Mouse (Mus musculus) liver, embryonic 14.5 days (tissue): ENCODE measurements around the gene Exoc3l4.

Source experiments
- CTCF ChIP-seq: IDR thresholded peaks from 2 replicates; pipeline ENCODE4 v1.5.1; 2016; ENCODE audit warnings: antibody characterized with exemption, low read depth, control low read depth
- EP300 ChIP-seq: IDR thresholded peaks from 2 replicates; pipeline ENCODE4 v1.6.1; 2016; ENCODE audit warnings: antibody characterized with exemption, low read depth

DNA sequence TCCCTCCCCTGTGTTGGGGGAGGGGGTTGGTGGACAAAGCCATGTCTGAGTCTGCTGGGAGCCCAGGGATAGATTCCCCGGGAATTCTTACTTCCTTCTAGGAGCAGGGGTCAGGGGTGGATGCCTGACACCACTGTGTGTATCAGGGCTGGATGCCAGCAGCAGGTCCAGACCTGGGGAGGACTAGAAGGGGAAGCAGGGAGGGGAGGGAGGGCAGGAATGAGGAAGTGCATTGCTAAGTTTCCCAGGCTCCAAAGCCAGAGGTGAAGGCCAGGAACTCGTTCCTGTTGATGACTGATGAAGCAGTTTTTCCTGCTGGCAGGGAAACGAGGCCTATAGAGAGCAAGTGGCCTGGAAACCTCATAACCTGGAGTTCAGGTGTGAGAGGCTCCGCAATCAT lies 15.3 kb downstream of the Exoc3l4 start:
- TF ChIP-seq CTCF (no peak), EP300 (no peak)
